Mouse (Mus musculus) heart, embryonic 14.5 days (tissue): ENCODE results near the gene Sel1l. TPM values are rescaled to one million over a fixed set of nuclear protein-coding genes. Genes with fewer than 3 reads are reported as not detected.
"Not testable (repeated sequence)": the region's sequence is repeated elsewhere in the genome, so short reads cannot be mapped to it uniquely, and the experiment has no call there.

ENCODE experiments used
- ATAC-seq: fragments of 200-750 bp; cut with Nextera tagmentation; 2 replicates; pipeline ENCODE4 v1.8.0; 2017; ENCODE audit warnings: low read depth, moderate TSS enrichment; ENCODE audit not compliant: insufficient number of reproducible peaks, insufficient read depth, low FRiP score
- H3K27ac ChIP-seq, 2 experiments: fragments of 200-500 bp in 1 of 2; fragments of 300-500 bp in 1 of 2; sonication (generic) in 1 of 2; replicated peaks in 1 of 2; 2 replicates each; pipeline ENCODE4 v1.5.1; 2012 to 2014; ENCODE audit warnings: low read depth in 2 of 2, low read length in 2 of 2, control low read depth in 1 of 2, mild to moderate bottlenecking in 1 of 2, mixed read lengths in 1 of 2; ENCODE audit not compliant: control insufficient read depth in 1 of 2, insufficient read depth in 1 of 2
- H3K27me3 ChIP-seq: fragments of 300-500 bp; sonication (generic); 2 replicates; pipeline ENCODE4 v1.6.1; 2014; ENCODE audit warnings: mild to moderate bottlenecking, low read length, control low read depth; ENCODE audit not compliant: control insufficient read depth, insufficient read depth
- H3K36me3 ChIP-seq: fragments of 300-500 bp; sonication (generic); 2 replicates; pipeline ENCODE4 v1.6.1; 2014; ENCODE audit warnings: mild to moderate bottlenecking, control low read depth, low read length, mixed read lengths; ENCODE audit not compliant: control insufficient read depth, insufficient read depth
- H3K4me1 ChIP-seq, 2 experiments: fragments of 200-500 bp in 1 of 2; fragments of 300-500 bp in 1 of 2; sonication (generic) in 1 of 2; 2 replicates each; pipeline ENCODE4 v1.6.1; 2012 to 2014; ENCODE audit warnings: low read length in 2 of 2, control low read depth in 1 of 2, mixed read lengths in 1 of 2; ENCODE audit not compliant: control insufficient read depth in 2 of 2, insufficient read depth in 2 of 2
- H3K4me2 ChIP-seq: fragments of 300-500 bp; sonication (generic); 2 replicates; pipeline ENCODE4 v1.6.1; 2014; ENCODE audit warnings: mild to moderate bottlenecking, low read length
- H3K4me3 ChIP-seq, 2 experiments: fragments of 200-500 bp in 1 of 2; fragments of 300-500 bp in 1 of 2; sonication (generic) in 1 of 2; 2 replicates each; pipeline ENCODE4 v1.5.1; 2012 to 2014; ENCODE audit warnings: low read length in 2 of 2, mild to moderate bottlenecking in 2 of 2, control low read depth in 1 of 2, low read depth in 1 of 2, moderate library complexity in 1 of 2; ENCODE audit not compliant: control insufficient read depth in 1 of 2, insufficient read depth in 1 of 2
- H3K9ac ChIP-seq: fragments of 300-500 bp; sonication (generic); 2 replicates; pipeline ENCODE4 v1.6.1; 2014; ENCODE audit warnings: mild to moderate bottlenecking, low read length
- H3K9me3 ChIP-seq: fragments of 300-500 bp; sonication (generic); 2 replicates; pipeline ENCODE4 v1.6.1; 2016; ENCODE audit warnings: low read length, control low read depth; ENCODE audit not compliant: control insufficient read depth
- WGBS: fragments of 180-500 bp; shearing (Covaris S2); extraction: QIAGEN DNeasy Blood & Tissue Kit; methylation state at CpG from one replicate; pipeline ENCODE4 v1.1.7; 2014; 5-methylcytosine and 5-hydroxymethylcytosine counted together
- polyA plus RNA-seq: library from polyadenylated mRNA; unstranded; fragments of >200 nt; fragmentation: Nextera tagmentation; extraction: Ambion mirVana; gene quantifications from 2 replicates; pipeline ENCODE4 v1.2.1, GENCODE M21; 2014

Gene Sel1l
- polyA plus RNA-seq, 1 experiment from 2014 or later: 60.8 TPM

- Histone ChIP-seq H3K4me3 (no peak overlapping the region), H3K4me1 (no peaks in the 10 kb centered on the region), H3K9me3 (no peaks in the 10 kb centered on the region), H3K27me3 (no peaks in the 10 kb centered on the region), H3K27ac (no peak overlapping the region), H3K9ac (no peak overlapping the region), H3K36me3 (no peaks in the 10 kb centered on the region), H3K4me2 (no peak overlapping the region)
- WGBS: 43% methylated on average over 4 of the region's 4 CpGs
- ATAC-seq: no peak
Measured at GRCm38 (mm10) chr12:91791822-91792221, 57.1 kb downstream of the Sel1l start.

- no peak overlapping the region for H3K4me3 ChIP-seq
- WGBS: 51% methylated on average over 6 of the region's 6 CpGs
- H3K9me3 ChIP-seq: no peaks in the 10 kb centered on the region
- no peak overlapping the region for H3K9ac ChIP-seq
- H3K27ac ChIP-seq: no peak overlapping the region
- peaks cover 0 to 3% of the 10 kb centered on the region in 2 experiments; a peak in 2 of 4 replicates for H3K4me1 ChIP-seq
- no peaks in the 10 kb centered on the region for H3K36me3 ChIP-seq
- no peak for ATAC-seq
- no peak overlapping the region for H3K4me2 ChIP-seq
- no peaks in the 10 kb centered on the region for H3K27me3 ChIP-seq
Measured at GRCm38 (mm10) chr12:91789801-91790200, 59.2 kb downstream of the Sel1l start.

- H3K4me2 ChIP-seq, H3K27ac ChIP-seq, H3K27me3 ChIP-seq, H3K9me3 ChIP-seq, ATAC-seq, H3K9ac ChIP-seq, H3K4me1 ChIP-seq, H3K4me3 ChIP-seq, H3K36me3 ChIP-seq: not testable (repeated sequence)
- WGBS: 67% methylated on average over 3 of the region's 3 CpGs
Measured at GRCm38 (mm10) chr12:91788446-91788845, 60.5 kb downstream of the Sel1l start.

GRCm38 (mm10) chr12:91787959-91788437 is 61.0 kb downstream of the Sel1l start, which contains the start of gene Ston2:
Ston2 (minus strand) TSS chr12:91788387.
- H3K27me3 ChIP-seq: no peaks in the 10 kb centered on the region
- no peaks in the 10 kb centered on the region for H3K9me3 ChIP-seq
- no peak within 1 kb of the TSS for H3K27ac ChIP-seq
- ATAC-seq: no peak
- H3K9ac ChIP-seq: no peak within 1 kb of the TSS
- 71% methylated on average over 9 of the region's 9 CpGs for WGBS
- H3K4me2 ChIP-seq: no peak within 1 kb of the TSS
- no peak within 1 kb of the TSS for H3K4me3 ChIP-seq
- H3K4me1 ChIP-seq: peaks cover 0 to 3% of the 10 kb centered on the region in 2 experiments; a peak in 2 of 4 replicates
- no peaks in the 10 kb centered on the region for H3K36me3 ChIP-seq

- 0 out of 2 replicates have a peak, but pooled peaks have one; percentile 31 for ATAC-seq
- WGBS: 45% methylated on average over 10 of the region's 10 CpGs
Measured at GRCm38 (mm10) chr12:91786355-91786754, 62.6 kb downstream of the Sel1l start.

GRCm38 (mm10) chr12:91781432-91781831 is 67.5 kb downstream of the Sel1l start:
- 82% methylated on average over 5 of the region's 5 CpGs for WGBS
- no peak overlapping the region for H3K4me3 ChIP-seq

More at GRCm38 (mm10) chr12:91786355-91786754, 62.6 kb downstream of the Sel1l start:
- Histone ChIP-seq H3K9ac (no peak overlapping the region), H3K4me3 (no peak overlapping the region), H3K4me2 (no peak overlapping the region), H3K9me3 (no peaks in the 10 kb centered on the region), H3K27me3 (no peaks in the 10 kb centered on the region), H3K4me1 (peaks cover 0 to 3% of the 10 kb centered on the region in 2 experiments; a peak in 2 of 4 replicates), H3K27ac (no peak overlapping the region), H3K36me3 (no peaks in the 10 kb centered on the region)

GRCm38 (mm10) chr12:91780531-91780930 is 68.4 kb downstream of the Sel1l start:
- Histone ChIP-seq H3K9me3 (no peaks in the 10 kb centered on the region), H3K27me3 (peaks cover 42% of the 10 kb centered on the region), H3K36me3 (no peaks in the 10 kb centered on the region), H3K27ac (no peak overlapping the region), H3K4me1 (peaks cover 0 to 9% of the 10 kb centered on the region in 2 experiments; a peak in 3 of 4 replicates), H3K9ac (no peak overlapping the region), H3K4me3 (no peak overlapping the region), H3K4me2 (no peak overlapping the region)
- WGBS: 83% methylated on average over 3 of the region's 3 CpGs
- no peak for ATAC-seq

More at GRCm38 (mm10) chr12:91781432-91781831, 67.5 kb downstream of the Sel1l start:
- Histone ChIP-seq H3K27me3 (peaks cover 36% of the 10 kb centered on the region), H3K4me1 (peaks cover 3 to 9% of the 10 kb centered on the region in 2 experiments), H3K36me3 (no peaks in the 10 kb centered on the region), H3K4me2 (no peak overlapping the region), H3K9ac (no peak overlapping the region), H3K9me3 (no peaks in the 10 kb centered on the region), H3K27ac (no peak overlapping the region)
- ATAC-seq: no peak

- Histone ChIP-seq H3K27ac (no peak overlapping the region), H3K4me3 (peak overlapping the region; percentile 61), H3K9me3 (no peaks in the 10 kb centered on the region), H3K36me3 (no peaks in the 10 kb centered on the region), H3K4me2 (peak overlapping the region; percentile 99), H3K4me1 (peaks cover 0 to 9% of the 10 kb centered on the region in 2 experiments; a peak in 3 of 4 replicates), H3K27me3 (peaks cover 48% of the 10 kb centered on the region), H3K9ac (peak overlapping the region; percentile 65)
- WGBS: under 1% methylated on average over 35 of the region's 35 CpGs
- peak; percentile 60 for ATAC-seq
Measured at GRCm38 (mm10) chr12:91779004-91779365, 70.0 kb downstream of the Sel1l start.
